Mouse (Mus musculus): ENCODE data around the gene Gzmb. TPM values are rescaled to one million over a fixed set of nuclear protein-coding genes. Genes with fewer than 3 reads are reported as not detected.
"Not testable (repeated sequence)": the region's sequence is repeated elsewhere in the genome, so short reads cannot be mapped to it uniquely, and the experiment has no call there.

The Gzmb gene
- polyA plus RNA-seq (2015; fragmentation: Nextera tagmentation; extraction: Ambion mirVana) = 1.2 and 1.6 TPM in 2 replicates

DNA sequence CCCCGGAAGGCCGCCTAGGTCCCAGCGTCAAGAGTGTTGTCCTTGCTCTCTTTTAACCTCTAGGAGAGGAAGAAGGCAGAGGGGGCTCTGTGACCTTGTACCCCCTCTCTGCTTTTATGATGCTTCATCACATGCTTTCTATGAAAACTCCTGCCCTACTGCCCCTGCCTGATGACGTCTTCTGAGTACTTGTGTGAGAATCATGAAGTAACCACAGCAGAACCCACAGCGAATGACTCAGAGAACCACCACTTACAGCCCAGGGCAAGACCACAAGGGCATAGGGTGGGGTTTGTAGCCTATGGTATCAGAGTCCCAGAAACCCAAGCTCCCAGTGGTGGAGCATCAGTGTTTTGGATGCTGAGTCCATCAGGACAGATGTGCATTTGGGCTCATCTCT, at the start of gene Gzmb:
Gene Gzmb (minus strand): TSS at position 108 of the 400 bp plus-strand sequence.
- no peak within 1 kb of the TSS for H3K4me2 ChIP-seq
- H3K36me3 ChIP-seq = no peaks in the 10 kb centered on the region
- H3K9ac ChIP-seq = no peak within 1 kb of the TSS
- H3K27me3 ChIP-seq = no peaks in the 10 kb centered on the region
- no peaks in the 10 kb centered on the region for H3K9me3 ChIP-seq
- H3K4me1 ChIP-seq = no peaks in the 10 kb centered on the region
- 83% methylated on average over 5 of the region's 5 CpGs for WGBS
- no peak within 1 kb of the TSS for H3K4me3 ChIP-seq
- H3K27ac ChIP-seq = no peak within 1 kb of the TSS
- no peak for ATAC-seq (ENCODE audit: borderline replicate concordance, extremely low read depth, low FRiP score, low TSS enrichment)

DNA sequence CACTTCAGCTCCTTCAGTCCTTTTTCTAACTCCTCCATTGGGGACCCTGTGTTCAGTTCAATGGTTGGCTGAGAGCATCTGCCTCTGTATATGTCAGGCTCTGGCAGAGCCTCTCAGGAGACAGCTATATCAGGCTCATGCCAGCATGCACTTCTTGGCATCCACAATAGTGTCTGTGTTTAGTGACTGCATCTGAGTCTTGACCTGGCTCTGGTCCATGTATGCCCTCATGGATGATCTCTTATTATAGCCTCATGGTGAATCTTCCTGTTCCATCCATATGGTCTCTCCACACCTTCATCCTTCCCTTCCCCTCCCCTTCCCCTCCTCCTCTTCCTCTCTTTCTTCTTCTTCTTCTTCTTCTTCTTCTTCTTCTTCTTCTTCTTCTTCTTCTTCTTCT, 49.7 kb upstream of the Gzmb start:
- not testable (repeated sequence) for H3K9ac ChIP-seq; H3K4me3 ChIP-seq; H3K27me3 ChIP-seq; H3K36me3 ChIP-seq; H3K4me2 ChIP-seq; H3K27ac ChIP-seq; H3K9me3 ChIP-seq; ATAC-seq (ENCODE audit: borderline replicate concordance, extremely low read depth, low FRiP score, low TSS enrichment)
- H3K4me1 ChIP-seq = peaks cover 13% of the 10 kb centered on the region

DNA sequence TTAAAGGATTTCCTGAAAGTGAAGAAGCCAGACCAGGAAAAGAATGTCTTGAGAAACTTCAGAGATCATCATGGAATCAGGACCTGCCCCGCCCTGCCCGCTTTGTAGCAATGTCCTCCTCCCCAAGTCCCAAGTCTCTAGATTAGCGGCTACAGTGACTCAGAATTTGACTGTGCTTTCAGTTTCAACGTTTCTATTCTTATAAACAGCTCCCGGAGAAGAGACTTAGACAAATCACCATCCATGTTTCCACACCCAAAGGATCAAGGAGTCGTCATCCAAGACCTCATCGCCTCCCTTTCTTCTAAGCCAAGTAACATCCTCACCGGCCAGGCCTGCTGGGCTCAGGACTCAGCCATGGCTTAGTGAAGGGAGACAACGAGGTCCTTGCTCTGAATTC, 48.2 kb upstream of the Gzmb start:
- Histone ChIP-seq H3K9ac (no peak overlapping the region), H3K27me3 (no peaks in the 10 kb centered on the region), H3K4me1 (peaks cover 8% of the 10 kb centered on the region), H3K36me3 (no peaks in the 10 kb centered on the region), H3K27ac (no peak overlapping the region), H3K4me3 (no peak overlapping the region), H3K4me2 (no peak overlapping the region), H3K9me3 (no peaks in the 10 kb centered on the region)
- 70% methylated on average over 9 of the region's 9 CpGs for WGBS
- no peak for ATAC-seq (ENCODE audit: borderline replicate concordance, extremely low read depth, low FRiP score, low TSS enrichment)

DNA sequence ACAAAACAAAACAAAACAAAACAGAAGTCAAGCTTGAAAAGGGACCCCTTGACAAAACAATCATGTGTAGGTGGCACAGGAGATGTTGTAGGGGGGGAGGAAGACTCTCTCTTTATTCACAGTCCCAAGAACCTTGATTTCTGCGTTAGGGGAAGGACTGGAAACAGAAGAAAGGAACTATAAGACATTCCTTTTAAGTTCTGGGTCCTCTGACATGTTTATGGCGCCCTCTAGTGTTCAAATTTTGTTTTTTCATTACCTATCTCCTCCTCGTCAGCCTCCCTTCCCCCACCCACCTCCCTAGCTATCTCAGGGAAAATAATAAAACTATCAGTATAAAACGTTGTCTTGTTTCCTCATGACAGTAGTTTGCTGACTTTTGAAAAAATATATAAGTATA, 42.1 kb upstream of the Gzmb start:
- no peak for ATAC-seq (ENCODE audit: borderline replicate concordance, extremely low read depth, low FRiP score, low TSS enrichment)
- peak overlapping the region; percentile 33 for H3K4me2 ChIP-seq

DNA sequence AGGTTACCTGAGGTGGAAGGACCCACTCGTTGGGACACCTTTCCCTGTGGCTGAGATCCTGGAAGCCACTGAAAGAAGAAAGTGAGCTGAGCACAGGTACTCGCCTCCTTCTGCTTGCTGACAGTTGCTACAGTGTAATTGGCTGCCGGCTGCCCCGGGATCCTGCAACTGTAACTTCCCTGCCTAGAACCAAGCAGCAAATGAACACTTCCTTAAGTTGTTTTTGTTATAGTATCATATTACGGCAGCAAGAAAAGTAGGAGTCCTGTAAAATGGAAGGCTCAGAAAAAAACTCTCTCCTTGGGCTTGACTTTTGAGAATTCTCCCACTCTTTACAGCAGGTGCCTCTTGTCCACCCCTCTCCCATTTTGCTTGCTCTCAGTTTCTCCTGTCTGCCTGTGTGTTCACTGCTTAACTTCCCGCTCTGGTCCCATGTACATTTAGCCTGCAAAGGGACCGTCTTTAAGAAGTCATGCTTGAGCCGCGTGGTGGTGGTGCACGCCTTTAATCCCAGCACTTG, 41.5 kb upstream of the Gzmb start:
- Histone ChIP-seq H3K36me3 (no peaks in the 10 kb centered on the region), H3K9ac (no peak overlapping the region), H3K4me3 (no peak overlapping the region), H3K4me2 (peak overlapping the region; percentile 33), H3K27ac (no peak overlapping the region), H3K27me3 (no peaks in the 10 kb centered on the region), H3K4me1 (no peaks in the 10 kb centered on the region), H3K9me3 (no peaks in the 10 kb centered on the region)
- 42% methylated on average over 10 of the region's 10 CpGs for WGBS
- ATAC-seq (ENCODE audit: borderline replicate concordance, extremely low read depth, low FRiP score, low TSS enrichment) = no peak

More for the DNA sequence above, 42.1 kb upstream of the Gzmb start:
- Histone ChIP-seq H3K27me3 (no peaks in the 10 kb centered on the region), H3K4me3 (no peak overlapping the region), H3K27ac (no peak overlapping the region), H3K36me3 (no peaks in the 10 kb centered on the region), H3K9me3 (no peaks in the 10 kb centered on the region), H3K9ac (no peak overlapping the region), H3K4me1 (no peaks in the 10 kb centered on the region)
- WGBS = 0% methylated on average over 4 of the region's 4 CpGs

DNA sequence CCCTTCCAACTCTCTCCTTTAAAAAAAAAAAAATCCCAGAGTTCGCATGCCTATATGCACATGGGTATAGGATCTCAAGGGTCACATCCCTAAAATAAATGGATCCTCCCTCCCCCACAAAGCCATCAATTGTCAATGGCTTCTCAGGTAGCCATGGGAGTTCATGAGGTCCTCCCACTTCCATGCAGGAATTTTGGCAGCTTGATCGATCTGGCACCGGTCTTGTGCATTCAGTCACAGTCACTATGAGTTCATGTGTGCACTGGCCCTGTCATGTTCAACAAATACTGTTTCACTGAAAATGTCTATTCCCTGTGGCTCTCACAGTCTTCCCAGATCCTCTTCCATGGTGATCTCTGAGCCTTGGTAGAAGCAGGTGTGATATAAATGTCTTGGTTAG, 40.0 kb upstream of the Gzmb start:
- Histone ChIP-seq H3K4me1 (no peaks in the 10 kb centered on the region), H3K27ac (no peak overlapping the region), H3K9me3 (no peaks in the 10 kb centered on the region), H3K27me3 (no peaks in the 10 kb centered on the region), H3K4me3 (no peak overlapping the region), H3K36me3 (no peaks in the 10 kb centered on the region), H3K4me2 (no peak overlapping the region), H3K9ac (no peak overlapping the region)
- no peak for ATAC-seq (ENCODE audit: borderline replicate concordance, extremely low read depth, low FRiP score, low TSS enrichment)
- 87% methylated on average over 3 of the region's 3 CpGs for WGBS

DNA sequence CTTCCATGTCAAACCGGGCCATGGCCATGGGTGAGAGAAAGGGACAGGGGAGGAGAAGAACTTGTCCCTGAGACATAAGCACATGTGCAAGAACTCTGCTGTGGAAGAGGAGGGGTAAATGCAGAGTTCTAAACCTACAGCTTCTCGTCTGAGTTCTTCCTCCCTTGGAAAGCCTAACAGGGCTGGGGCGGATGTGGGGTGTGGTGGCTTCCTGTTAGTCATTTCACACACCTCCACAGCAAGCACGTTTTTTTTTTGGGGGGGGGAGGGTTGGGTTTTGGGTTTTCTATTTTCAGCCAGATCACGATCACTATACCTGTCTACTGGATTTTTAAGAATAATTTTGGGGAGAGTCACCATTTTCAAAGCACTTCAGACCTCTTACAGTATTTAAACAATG, 34.7 kb upstream of the Gzmb start:
- Histone ChIP-seq H3K9ac (no peak overlapping the region), H3K9me3 (no peaks in the 10 kb centered on the region), H3K4me2 (no peak overlapping the region), H3K4me3 (no peak overlapping the region), H3K4me1 (no peaks in the 10 kb centered on the region), H3K27ac (no peak overlapping the region), H3K27me3 (no peaks in the 10 kb centered on the region), H3K36me3 (no peaks in the 10 kb centered on the region)
- ATAC-seq (ENCODE audit: borderline replicate concordance, extremely low read depth, low FRiP score, low TSS enrichment) = no peak
- WGBS = 46% methylated on average over 5 of the region's 5 CpGs

DNA sequence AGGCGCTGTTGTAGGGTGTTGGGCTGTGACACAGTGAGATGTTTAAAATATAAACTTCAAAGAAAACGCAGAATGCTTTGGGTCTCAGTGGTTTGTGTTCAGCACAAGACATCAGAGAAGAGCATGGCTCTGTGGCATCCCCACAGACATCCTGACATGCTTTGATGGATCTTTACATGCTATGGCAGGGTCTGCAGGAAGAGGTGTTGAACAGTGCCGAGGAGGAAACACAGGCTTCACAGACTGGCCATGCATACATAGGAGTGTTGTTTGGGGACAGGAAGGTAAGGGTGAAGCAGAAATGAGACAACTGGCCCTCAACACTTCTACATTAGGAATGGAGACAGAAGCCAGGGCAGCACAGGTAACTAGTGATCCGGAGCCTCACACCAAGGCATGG, 34.0 kb upstream of the Gzmb start:
- Histone ChIP-seq H3K4me2 (no peak overlapping the region), H3K27ac (no peak overlapping the region), H3K9me3 (no peaks in the 10 kb centered on the region), H3K9ac (no peak overlapping the region), H3K27me3 (no peaks in the 10 kb centered on the region), H3K4me3 (no peak overlapping the region), H3K4me1 (no peaks in the 10 kb centered on the region), H3K36me3 (no peaks in the 10 kb centered on the region)
- WGBS = 67% methylated on average over 4 of the region's 4 CpGs
- no peak for ATAC-seq (ENCODE audit: borderline replicate concordance, extremely low read depth, low FRiP score, low TSS enrichment)

DNA sequence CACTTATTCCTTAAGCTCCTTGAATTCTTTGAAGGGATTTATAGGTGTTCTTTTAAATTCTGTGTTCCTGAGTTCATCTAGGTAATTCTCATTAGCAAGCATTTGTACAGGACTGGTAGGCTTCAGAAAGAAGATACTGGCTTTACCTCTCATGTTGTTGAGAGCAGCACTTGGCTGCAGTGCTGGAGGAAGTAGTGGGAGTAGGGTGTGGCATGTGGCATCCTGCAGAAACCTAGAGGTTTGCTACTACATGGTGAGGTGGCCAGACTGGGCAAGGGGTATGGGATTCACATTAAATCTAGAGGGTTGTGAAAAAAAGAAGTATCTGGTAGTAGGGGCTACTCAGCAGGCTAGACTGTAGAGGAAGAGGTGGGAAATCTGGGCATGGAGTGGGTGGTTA, 31.1 kb upstream of the Gzmb start:
- ATAC-seq (ENCODE audit: borderline replicate concordance, extremely low read depth, low FRiP score, low TSS enrichment) = no peak
- no peak overlapping the region for H3K4me3 ChIP-seq

DNA sequence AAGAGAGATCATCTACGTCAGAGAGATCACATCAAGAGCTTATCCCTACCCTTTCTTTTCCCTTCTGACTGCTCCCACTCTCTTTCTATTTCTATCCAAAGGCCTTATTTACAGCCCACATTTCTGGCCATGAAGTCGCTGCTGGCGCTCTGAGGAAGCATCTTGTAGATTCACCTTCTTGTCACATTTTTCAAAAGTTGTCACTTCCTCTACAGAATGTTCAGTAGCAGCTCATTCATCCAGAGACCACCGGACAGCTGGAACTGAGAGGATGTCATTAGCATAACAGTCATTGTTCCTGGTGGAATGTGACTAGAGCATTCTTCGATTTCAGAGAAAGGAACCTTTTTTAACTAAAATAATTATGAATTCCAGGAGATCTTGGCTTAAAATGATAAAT, 26.6 kb upstream of the Gzmb start:
- ATAC-seq (ENCODE audit: borderline replicate concordance, extremely low read depth, low FRiP score, low TSS enrichment) = no peak
- Histone ChIP-seq H3K4me3 (no peak overlapping the region), H3K36me3 (no peaks in the 10 kb centered on the region), H3K27me3 (no peaks in the 10 kb centered on the region), H3K9me3 (no peaks in the 10 kb centered on the region), H3K4me1 (no peaks in the 10 kb centered on the region), H3K27ac (no peak overlapping the region), H3K9ac (no peak overlapping the region), H3K4me2 (no peak overlapping the region)
- 40% methylated on average over 5 of the region's 5 CpGs for WGBS

More for the DNA sequence above, 31.1 kb upstream of the Gzmb start:
- no peaks in the 10 kb centered on the region for H3K27me3 ChIP-seq
- H3K4me2 ChIP-seq = no peak overlapping the region
- H3K9me3 ChIP-seq = no peaks in the 10 kb centered on the region
- no peak overlapping the region for H3K9ac ChIP-seq
- no peak overlapping the region for H3K27ac ChIP-seq
- no peaks in the 10 kb centered on the region for H3K4me1 ChIP-seq
- no peaks in the 10 kb centered on the region for H3K36me3 ChIP-seq

DNA sequence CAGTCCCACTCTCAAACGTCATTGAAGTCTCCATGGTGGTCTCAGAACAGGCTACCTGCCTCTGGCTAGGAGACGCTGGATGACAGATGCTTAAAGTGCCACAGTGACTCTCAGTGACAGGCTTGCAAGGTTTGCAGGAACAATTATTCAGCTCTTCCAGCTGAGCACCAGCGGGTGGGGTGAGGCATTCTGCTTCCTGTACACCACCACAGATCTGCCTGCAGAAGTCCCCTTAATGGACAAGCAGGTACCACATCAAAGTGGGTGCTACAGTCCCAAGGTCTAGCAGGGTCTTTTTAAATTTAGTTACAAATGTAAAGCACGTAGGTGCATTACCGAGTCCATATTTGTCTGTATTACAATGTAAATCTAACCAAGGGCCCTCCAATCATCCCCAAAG, 25.7 kb upstream of the Gzmb start:
- Histone ChIP-seq H3K4me2 (no peak overlapping the region), H3K4me3 (no peak overlapping the region), H3K9ac (no peak overlapping the region), H3K4me1 (no peaks in the 10 kb centered on the region), H3K27me3 (no peaks in the 10 kb centered on the region), H3K27ac (no peak overlapping the region), H3K9me3 (no peaks in the 10 kb centered on the region), H3K36me3 (no peaks in the 10 kb centered on the region)
- 69% methylated on average over 5 of the region's 5 CpGs for WGBS
- no peak for ATAC-seq (ENCODE audit: borderline replicate concordance, extremely low read depth, low FRiP score, low TSS enrichment)

DNA sequence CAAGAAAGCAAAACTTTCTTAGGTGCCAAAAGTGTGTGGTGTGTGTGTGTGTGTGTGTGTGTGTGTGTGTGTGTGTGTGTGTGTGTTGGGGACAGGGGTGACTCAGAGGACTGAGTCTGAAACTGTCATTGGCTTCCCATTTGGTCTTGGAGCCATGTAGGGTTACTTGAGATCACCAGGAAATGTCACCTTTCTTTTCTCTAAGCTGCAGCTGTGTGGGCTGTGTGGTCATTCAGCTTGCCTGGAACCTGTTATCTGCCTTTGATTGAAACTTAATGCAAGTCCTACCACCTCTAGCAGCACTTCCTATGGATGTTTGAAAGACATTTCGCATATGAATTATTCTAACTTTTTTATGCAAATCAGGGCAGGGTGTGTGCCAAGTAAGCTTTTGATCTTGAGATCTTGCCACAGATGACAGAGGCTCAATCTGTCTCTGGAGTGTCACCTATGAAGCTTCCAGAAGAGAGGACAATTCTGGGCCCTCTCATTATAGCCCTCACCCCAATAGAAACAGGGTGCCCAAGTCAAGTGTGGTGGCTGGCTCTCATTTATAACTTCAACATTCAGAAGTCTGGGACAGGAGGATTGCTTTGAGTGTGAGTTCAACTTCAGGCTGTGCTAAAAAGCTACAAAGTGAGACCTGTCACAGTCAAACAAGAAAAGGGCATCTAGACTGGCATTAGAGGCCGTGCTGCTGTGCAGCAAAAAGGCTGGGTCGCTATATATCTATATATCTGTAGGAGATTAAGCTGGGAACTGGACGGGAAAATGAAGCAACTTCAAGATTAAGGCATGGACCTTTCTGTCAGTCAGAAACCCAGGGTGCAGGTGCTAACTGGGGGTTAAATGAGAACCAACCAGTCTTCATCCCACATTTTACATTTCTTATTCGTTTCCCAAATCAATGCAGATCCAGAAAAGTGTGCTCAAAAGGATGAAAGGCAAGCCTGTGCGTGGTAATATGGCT, 22.6 kb upstream of the Gzmb start:
- Histone ChIP-seq H3K4me2 (no peak overlapping the region), H3K4me1 (no peaks in the 10 kb centered on the region), H3K9me3 (no peaks in the 10 kb centered on the region), H3K27me3 (no peaks in the 10 kb centered on the region), H3K4me3 (no peak overlapping the region), H3K27ac (no peak overlapping the region), H3K9ac (no peak overlapping the region), H3K36me3 (no peaks in the 10 kb centered on the region)
- ATAC-seq (ENCODE audit: borderline replicate concordance, extremely low read depth, low FRiP score, low TSS enrichment) = no peak
- 79% methylated on average over 6 of the region's 6 CpGs for WGBS

Measured in lung, embryonic 15.5 days (tissue).